In the genomic region with DNA sequence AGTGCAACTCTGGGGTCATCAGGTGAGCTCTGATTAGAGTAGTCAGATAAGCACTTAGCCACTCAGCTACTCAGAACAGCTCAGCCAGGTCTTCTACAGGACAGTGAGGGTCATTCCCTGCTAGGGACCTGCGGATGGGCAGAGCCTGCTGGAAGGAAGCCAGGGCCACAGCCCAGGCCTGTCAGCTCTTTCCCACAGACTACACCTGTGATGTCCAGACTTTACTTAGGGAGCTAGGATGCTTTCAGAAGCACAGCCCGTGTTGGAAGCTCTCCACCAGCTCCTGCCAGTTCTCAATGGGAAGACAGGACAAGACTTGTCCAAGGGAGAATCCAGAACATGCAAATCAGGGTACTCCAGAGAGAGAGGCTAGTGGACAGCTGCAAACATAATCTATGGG, we compare ENCODE assay signal across 18 mouse cellular contexts. TPM values are rescaled to one million over a fixed set of nuclear protein-coding genes. Genes with fewer than 3 reads are reported as not detected.
DNase-seq lines count a peak whose midpoint lies in the region; ATAC-seq lines count a peak whose summit lies in the region.
"Had no signal": no experiment of that assay in that cellular context is flagged by ENCODE, and none has a peak within 500 bp of the region (broad histone marks: within the 10 kb centered on the region; RNA-seq: fewer than 3 reads in every experiment).

No protein-coding gene starts in this region.

- no peak for ATAC-seq in kidney, embryonic 15.5 days (replicated peaks; ENCODE audit: low FRiP score)
- ATAC-seq in megakaryocyte, adult 5-6 weeks (ENCODE audit: poor library complexity, severe bottlenecking), result no peak
- ATAC-seq in liver, embryonic 12.5 days, result no peak
- no peak for ATAC-seq in stomach, embryonic 16.5 days (ENCODE audit: insufficient read depth, low FRiP score)
- ATAC-seq: midbrain, embryonic 16.5 days had no signal

- no peaks in the 10 kb centered on the region for H3K36me3 ChIP-seq in kidney, embryonic 15.5 days
- no peaks in the 10 kb centered on the region for H3K36me3 ChIP-seq in megakaryocyte, embryonic 14.5 days (replicated peaks; ENCODE audit: low read length)
- H3K36me3 ChIP-seq in liver, embryonic 12.5 days, result no peaks in the 10 kb centered on the region
- H3K36me3 ChIP-seq in stomach, embryonic 16.5 days (ENCODE audit: control insufficient read depth, insufficient read depth, low read length), result no peaks in the 10 kb centered on the region
- H3K36me3 ChIP-seq: embryonic facial prominence, embryonic 12.5 days; heart, embryonic 15.5 days; hindbrain, embryonic 15.5 days had no signal

- H3K9ac ChIP-seq in kidney, embryonic 15.5 days, result no peak overlapping the region
- H3K9ac ChIP-seq in liver, embryonic 12.5 days, result no peak overlapping the region
- H3K9ac ChIP-seq in stomach, embryonic 16.5 days (ENCODE audit: low read length), result peak overlapping the region; percentile 39; the same call in 1 of the 2 replicates
- H3K9ac ChIP-seq: embryonic facial prominence, embryonic 12.5 days; heart, embryonic 15.5 days; hindbrain, embryonic 15.5 days had no signal

- 65% methylated on average over 2 of the region's 2 CpGs for WGBS in kidney, embryonic 15.5 days
- WGBS in liver, embryonic 12.5 days (ENCODE audit: insufficient replicate concordance), result 69% methylated on average over 2 of the region's 2 CpGs
- 48% methylated on average over 2 of the region's 2 CpGs for WGBS in stomach, embryonic 16.5 days

- H3K4me2 ChIP-seq in kidney, embryonic 15.5 days, result no peak overlapping the region
- H3K4me2 ChIP-seq in liver, embryonic 12.5 days, result peak overlapping the region; percentile 32; the same call in 1 of the 2 replicates
- H3K4me2 ChIP-seq in stomach, embryonic 16.5 days (ENCODE audit: low read depth, low read length), result peak overlapping the region; percentile 32
- H3K4me2 ChIP-seq: embryonic facial prominence, embryonic 12.5 days; heart, embryonic 15.5 days; hindbrain, embryonic 15.5 days had no signal

- no peaks in the 10 kb centered on the region for H3K27me3 ChIP-seq in kidney, embryonic 15.5 days
- H3K27me3 ChIP-seq in megakaryocyte, embryonic 14.5 days (replicated peaks), result no peaks in the 10 kb centered on the region
- H3K27me3 ChIP-seq in liver, embryonic 12.5 days (replicated peaks), result 0 out of 2 replicates have a peak, but pooled peaks cover 6% of the 10 kb centered on the region
- H3K27me3 ChIP-seq in stomach, embryonic 16.5 days (ENCODE audit: control insufficient read depth, insufficient read depth, low read length), result no peaks in the 10 kb centered on the region
- H3K27me3 ChIP-seq: embryonic facial prominence, embryonic 12.5 days; heart, embryonic 15.5 days; hindbrain, embryonic 15.5 days had no signal

- intact Hi-C loops in left cerebral cortex, postnatal 14 days (cut with DNase I), result no loop called here

- peaks cover 67% of the 10 kb centered on the region for H3K4me1 ChIP-seq in kidney, embryonic 15.5 days
- H3K4me1 ChIP-seq in megakaryocyte, embryonic 14.5 days, result peaks cover 95% of the 10 kb centered on the region
- H3K4me1 ChIP-seq in liver, embryonic 12.5 days, result peaks cover 54% of the 10 kb centered on the region
- peaks cover 59% of the 10 kb centered on the region for H3K4me1 ChIP-seq in stomach, embryonic 16.5 days (ENCODE audit: control insufficient read depth, insufficient read depth, low read length)

- peak overlapping the region; percentile 76 for H3K27ac ChIP-seq in kidney, embryonic 15.5 days
- H3K27ac ChIP-seq in liver, embryonic 12.5 days, result 0 out of 2 replicates have a peak overlapping the region, but pooled peaks have one; percentile 21
- H3K27ac ChIP-seq in stomach, embryonic 16.5 days (ENCODE audit: low read length), result peak overlapping the region; percentile 82
- H3K27ac ChIP-seq: embryonic facial prominence, embryonic 12.5 days; hindbrain, embryonic 15.5 days had no signal

- no peak for DNase-seq in kidney, postnatal 10 days
- DNase-seq in left cerebral cortex, postnatal 14 days (ENCODE audit: low spot score in 2 of 2), result no peak
- DNase-seq in gastrocnemius, postnatal 10 days, result no peak
- DNase-seq: layer of hippocampus, adult 9-11 months had no signal

- H3K4me3 ChIP-seq in kidney, embryonic 15.5 days (replicated peaks), result no peak overlapping the region
- H3K4me3 ChIP-seq in megakaryocyte, embryonic 14.5 days (replicated peaks), result peak overlapping the region; percentile 86
- no peak overlapping the region for H3K4me3 ChIP-seq in liver, embryonic 12.5 days
- peak overlapping the region; percentile 19 for H3K4me3 ChIP-seq in stomach, embryonic 16.5 days (replicated peaks; ENCODE audit: low read length)
- H3K4me3 ChIP-seq: embryonic facial prominence, embryonic 12.5 days; heart, embryonic 15.5 days; hindbrain, embryonic 15.5 days had no signal

- no peaks in the 10 kb centered on the region for H3K9me3 ChIP-seq in kidney, embryonic 15.5 days (replicated peaks)
- H3K9me3 ChIP-seq in megakaryocyte, embryonic 14.5 days, result no peaks in the 10 kb centered on the region
- no peaks in the 10 kb centered on the region for H3K9me3 ChIP-seq in liver, embryonic 12.5 days (replicated peaks)
- H3K9me3 ChIP-seq in stomach, embryonic 16.5 days (replicated peaks; ENCODE audit: control insufficient read depth, low read length), result no peaks in the 10 kb centered on the region
- H3K9me3 ChIP-seq: embryonic facial prominence, embryonic 12.5 days; heart, embryonic 15.5 days; hindbrain, embryonic 15.5 days had no signal

RNA-seq across cellular contexts. Expression of a gene that starts 26.1 kb away (rescaled TPM):
- 14.5 and 18.5 TPM in 2 replicates for polyA plus RNA-seq in kidney, embryonic 15.5 days (2015; fragmentation: Nextera tagmentation; extraction: Ambion mirVana)
- 15.6 and 22.6 TPM in 2 replicates for polyA plus RNA-seq in megakaryocyte, embryonic 14.5 days (2012; ENCODE audit: insufficient read depth, low replicate concordance)
- total RNA-seq in megakaryocyte, adult 5-6 weeks (2015), result 3.8 and 6.9 TPM in 2 replicates
- total RNA-seq in megakaryocyte, adult 5-6 weeks (2017), result 2.8 and 3.3 TPM in 2 replicates
- polyA plus RNA-seq in liver, embryonic 12.5 days (2016; fragmentation: Nextera tagmentation; extraction: Ambion mirVana), result 7.3 and 8.1 TPM in 2 replicates
- polyA plus RNA-seq in stomach, embryonic 16.5 days (2015; fragmentation: Nextera tagmentation; extraction: Ambion mirVana), result 8.3 and 10.6 TPM in 2 replicates
- total RNA-seq in left cerebral cortex, postnatal 14 days (2021), result 10 to 100 TPM; 61.2 to 64.4 TPM
- 10 to 100 TPM in 1 of 2 experiments, 1 to 10 TPM in 1; 9.5 to 13.4 TPM for total RNA-seq in gastrocnemius, postnatal 10 days (2021)

RNA-seq across cellular contexts. Expression of a gene that starts 32.8 kb away (rescaled TPM):
- 785 and 879 TPM in 2 replicates for polyA plus RNA-seq in kidney, embryonic 15.5 days (2015; fragmentation: Nextera tagmentation; extraction: Ambion mirVana)
- 15.5 TPM in 1 of 2 replicates, not detected in the other for polyA plus RNA-seq in megakaryocyte, embryonic 14.5 days (2012; ENCODE audit: insufficient read depth, low replicate concordance)
- 371 and 395 TPM in 2 replicates for total RNA-seq in megakaryocyte, adult 5-6 weeks (2015)
- total RNA-seq in megakaryocyte, adult 5-6 weeks (2017), result 580 and 630 TPM in 2 replicates
- 593 and 604 TPM in 2 replicates for polyA plus RNA-seq in liver, embryonic 12.5 days (2016; fragmentation: Nextera tagmentation; extraction: Ambion mirVana)
- 648 and 711 TPM in 2 replicates for polyA plus RNA-seq in stomach, embryonic 16.5 days (2015; fragmentation: Nextera tagmentation; extraction: Ambion mirVana)
- 100 to 1,000 TPM; 411 to 446 TPM for total RNA-seq in left cerebral cortex, postnatal 14 days (2021)
- total RNA-seq in gastrocnemius, postnatal 10 days (2021), result 100 to 1,000 TPM; 846 to 916 TPM

RNA-seq across cellular contexts. Expression of a gene that starts 37.4 kb away (rescaled TPM):
- 0.47 and 0.57 TPM in 2 replicates for polyA plus RNA-seq in kidney, embryonic 15.5 days (2015; fragmentation: Nextera tagmentation; extraction: Ambion mirVana)
- 0.30 TPM in 1 of 2 replicates, not detected in the other for polyA plus RNA-seq in megakaryocyte, embryonic 14.5 days (2012; ENCODE audit: insufficient read depth, low replicate concordance)
- total RNA-seq in megakaryocyte, adult 5-6 weeks (2015), result 0.07 TPM in 1 of 2 replicates, not detected in the other
- not detected in 2 replicates for total RNA-seq in megakaryocyte, adult 5-6 weeks (2017)
- 0.04 and 0.10 TPM in 2 replicates for polyA plus RNA-seq in liver, embryonic 12.5 days (2016; fragmentation: Nextera tagmentation; extraction: Ambion mirVana)
- 0.13 and 0.14 TPM in 2 replicates for polyA plus RNA-seq in stomach, embryonic 16.5 days (2015; fragmentation: Nextera tagmentation; extraction: Ambion mirVana)
- total RNA-seq in left cerebral cortex, postnatal 14 days (2021), result under 1 TPM; 0.13 to 0.55 TPM
- total RNA-seq in gastrocnemius, postnatal 10 days (2021), result under 1 TPM; 0.36 to 0.59 TPM
- total RNA-seq: CH12.LX had no signal
- polyA plus RNA-seq: spleen, adult 2 months had no signal

RNA-seq across cellular contexts. Expression of a gene that starts 47.1 kb away (rescaled TPM):
- not detected in 2 replicates for polyA plus RNA-seq in kidney, embryonic 15.5 days (2015; fragmentation: Nextera tagmentation; extraction: Ambion mirVana)
- polyA plus RNA-seq in megakaryocyte, embryonic 14.5 days (2012; ENCODE audit: insufficient read depth, low replicate concordance), result not detected in 2 replicates
- not detected in 2 replicates for total RNA-seq in megakaryocyte, adult 5-6 weeks (2015)
- not detected in 2 replicates for total RNA-seq in megakaryocyte, adult 5-6 weeks (2017)
- not detected in 2 replicates for polyA plus RNA-seq in liver, embryonic 12.5 days (2016; fragmentation: Nextera tagmentation; extraction: Ambion mirVana)
- not detected in 2 replicates for polyA plus RNA-seq in stomach, embryonic 16.5 days (2015; fragmentation: Nextera tagmentation; extraction: Ambion mirVana)
- total RNA-seq in left cerebral cortex, postnatal 14 days (2021), result not detected
- total RNA-seq in gastrocnemius, postnatal 10 days (2021), result not detected
- total RNA-seq: adrenal gland, postnatal 10 days; CH12.LX; common myeloid progenitor, adult 5-6 weeks had no signal
- polyA plus RNA-seq: embryonic facial prominence, embryonic 12.5 days; gonadal fat pad, adult 2 months; hindbrain, embryonic 15.5 days; midbrain, embryonic 16.5 days; spleen, adult 2 months had no signal

Comparison
In these comparisons a context has a peak if more than half of its experiments do, and no peak if none do; other contexts are left out.
1. H3K27ac ChIP-seq: peak in every context shown above with its lines; median percentile 82 in stomach, embryonic 16.5 days; 76 in kidney, embryonic 15.5 days; 21 in liver, embryonic 12.5 days.
2. H3K4me3 ChIP-seq: peak in megakaryocyte, embryonic 14.5 days (single experiment) and stomach, embryonic 16.5 days (single experiment); none in kidney, embryonic 15.5 days (single experiment) and liver, embryonic 12.5 days (single experiment).
3. RNA of a gene that starts 32.8 kb away (polyA plus RNA-seq): 785 to 879 TPM in kidney, embryonic 15.5 days, 648 to 711 TPM in stomach, embryonic 16.5 days and 593 to 604 TPM in liver, embryonic 12.5 days; 15.5 TPM in megakaryocyte, embryonic 14.5 days; every median in the first group is over 10 times any median in the second.